Mouse (Mus musculus): Measurements from ENCODE around the gene Pip5kl1. TPM values are rescaled to one million over a fixed set of nuclear protein-coding genes. Genes with fewer than 3 reads are reported as not detected.

The Pip5kl1 gene
- total RNA-seq, 2 experiments from 2014 or later = 4.0 to 4.1 TPM

- peak in 1 of 2 experiments; percentile 71 for DNase-seq (ENCODE audit: extremely low spot score in 1 of 2, low spot score in 1 of 2)
Observed at GRCm38 (mm10) chr2:32581450-32582095, 7.0 kb downstream of the Pip5kl1 start.

- peak in 1 of 2 experiments; percentile 78 for DNase-seq (ENCODE audit: extremely low spot score in 1 of 2, low spot score in 1 of 2)
Observed at GRCm38 (mm10) chr2:32582830-32583799, 8.5 kb downstream of the Pip5kl1 start.

- no peak for DNase-seq (ENCODE audit: extremely low spot score in 1 of 2, low spot score in 1 of 2)
Observed at GRCm38 (mm10) chr2:32585149-32585714, 10.6 kb downstream of the Pip5kl1 start.

- DNase-seq (ENCODE audit: extremely low spot score in 1 of 2, low spot score in 1 of 2) = peak; percentile 78
Observed at GRCm38 (mm10) chr2:32586871-32587351, 12.3 kb downstream of the Pip5kl1 start, which contains the start of gene St6galnac4. Gene St6galnac4, plus strand, starts transcription at chr2:32587095.

- no peak for DNase-seq (ENCODE audit: extremely low spot score in 1 of 2, low spot score in 1 of 2)
Observed at GRCm38 (mm10) chr2:32587731-32588321, 13.2 kb downstream of the Pip5kl1 start.

GRCm38 (mm10) chr2:32589213-32589795, 14.7 kb downstream of the Pip5kl1 start:
- DNase-seq (ENCODE audit: extremely low spot score in 1 of 2, low spot score in 1 of 2) = no peak

- no peak for DNase-seq (ENCODE audit: extremely low spot score in 1 of 2, low spot score in 1 of 2)
Observed at GRCm38 (mm10) chr2:32590224-32590623, 15.6 kb downstream of the Pip5kl1 start.

- DNase-seq (ENCODE audit: extremely low spot score in 1 of 2, low spot score in 1 of 2) = no peak
Observed at GRCm38 (mm10) chr2:32591249-32591648, 16.7 kb downstream of the Pip5kl1 start.

GRCm38 (mm10) chr2:32596725-32597124, 22.1 kb downstream of the Pip5kl1 start:
- DNase-seq (ENCODE audit: extremely low spot score in 1 of 2, low spot score in 1 of 2) = no peak

- no peak for DNase-seq (ENCODE audit: extremely low spot score in 1 of 2, low spot score in 1 of 2)
Observed at GRCm38 (mm10) chr2:32597248-32597647, 22.7 kb downstream of the Pip5kl1 start.

- DNase-seq (ENCODE audit: extremely low spot score in 1 of 2, low spot score in 1 of 2) = no peak
Observed at GRCm38 (mm10) chr2:32597699-32598098, 23.1 kb downstream of the Pip5kl1 start.

GRCm38 (mm10) chr2:32598506-32598905, 23.9 kb downstream of the Pip5kl1 start:
- DNase-seq (ENCODE audit: extremely low spot score in 1 of 2, low spot score in 1 of 2) = no peak

GRCm38 (mm10) chr2:32599409-32599808, 24.8 kb downstream of the Pip5kl1 start, which contains the start of gene St6galnac6:
Gene St6galnac6, plus strand, starts transcription at chr2:32599709.
- DNase-seq (ENCODE audit: extremely low spot score in 1 of 2, low spot score in 1 of 2) = no peak

GRCm38 (mm10) chr2:32601417-32602065, 26.9 kb downstream of the Pip5kl1 start:
- no peak for DNase-seq (ENCODE audit: extremely low spot score in 1 of 2, low spot score in 1 of 2)

- peak; percentile 89 to 97 for DNase-seq (ENCODE audit: extremely low spot score in 1 of 2, low spot score in 1 of 2)
Observed at GRCm38 (mm10) chr2:32602600-32603054, 28.0 kb downstream of the Pip5kl1 start.

- DNase-seq (ENCODE audit: extremely low spot score in 1 of 2, low spot score in 1 of 2) = no peak
Observed at GRCm38 (mm10) chr2:32604631-32605030, 30.0 kb downstream of the Pip5kl1 start.

- DNase-seq (ENCODE audit: extremely low spot score in 1 of 2, low spot score in 1 of 2) = peak; percentile 66 to 71
Observed at GRCm38 (mm10) chr2:32606161-32607142, 31.9 kb downstream of the Pip5kl1 start.
